Comparison of ENCODE assay signal across 10 mouse cellular contexts in genomic region chr5:53275376-53275775, GRCm38 (mm10). TPM values are rescaled to one million over a fixed set of nuclear protein-coding genes. Genes with fewer than 3 reads are reported as not detected.
DNase-seq lines count a peak whose midpoint lies in the region; ATAC-seq lines count a peak whose summit lies in the region.
"Had no signal": no experiment of that assay in that cellular context is flagged by ENCODE, and none has a peak within 500 bp of the region (broad histone marks: within the 10 kb centered on the region; RNA-seq: fewer than 3 reads in every experiment).

No protein-coding gene starts in this region.

- no peak overlapping the region for H3K4me2 ChIP-seq in embryonic facial prominence, embryonic 11.5 days (ENCODE audit: low read depth, low read length)
- no peak overlapping the region for H3K4me2 ChIP-seq in limb, embryonic 12.5 days
- H3K4me2 ChIP-seq: kidney, embryonic 15.5 days; stomach, embryonic 15.5 days had no signal

- H3K27ac ChIP-seq in embryonic facial prominence, embryonic 11.5 days (replicated peaks; ENCODE audit: low read depth, low read length): no peak overlapping the region
- 0 out of 2 replicates have a peak overlapping the region, but pooled peaks have one; percentile 7 for H3K27ac ChIP-seq in limb, embryonic 12.5 days
- H3K27ac ChIP-seq: stomach, embryonic 15.5 days had no signal

- WGBS in embryonic facial prominence, embryonic 11.5 days: 54% methylated on average over 3 of the region's 3 CpGs
- WGBS in limb, embryonic 12.5 days: 38% methylated on average over 3 of the region's 3 CpGs

- ATAC-seq in embryonic facial prominence, embryonic 11.5 days (replicated peaks; ENCODE audit: insufficient number of reproducible peaks, low FRiP score, low TSS enrichment, low read depth): no peak
- no peak for ATAC-seq in limb, embryonic 12.5 days (ENCODE audit: insufficient number of reproducible peaks, insufficient read depth, low FRiP score, low TSS enrichment, low read depth)
- ATAC-seq in frontal cortex, adult (ENCODE audit: low TSS enrichment): no peak

- H3K4me3 ChIP-seq in embryonic facial prominence, embryonic 11.5 days (ENCODE audit: low read depth, low read length): no peak overlapping the region
- H3K4me3 ChIP-seq in limb, embryonic 12.5 days (replicated peaks): no peak overlapping the region
- H3K4me3 ChIP-seq: kidney, embryonic 15.5 days; stomach, embryonic 15.5 days had no signal

- H3K9ac ChIP-seq in embryonic facial prominence, embryonic 11.5 days (replicated peaks; ENCODE audit: low read length): no peak overlapping the region
- H3K9ac ChIP-seq in limb, embryonic 12.5 days (replicated peaks): no peak overlapping the region
- H3K9ac ChIP-seq: kidney, embryonic 15.5 days; stomach, embryonic 15.5 days had no signal

- H3K4me1 ChIP-seq in embryonic facial prominence, embryonic 11.5 days (ENCODE audit: control insufficient read depth, insufficient read depth, low read length): no peaks in the 10 kb centered on the region; the same call in 1 of the 2 replicates
- peaks cover 44% of the 10 kb centered on the region for H3K4me1 ChIP-seq in limb, embryonic 12.5 days (replicated peaks)
- H3K4me1 ChIP-seq: stomach, embryonic 15.5 days had no signal

- no peaks in the 10 kb centered on the region for H3K9me3 ChIP-seq in embryonic facial prominence, embryonic 11.5 days (replicated peaks; ENCODE audit: control insufficient read depth, low read length)
- H3K9me3 ChIP-seq in limb, embryonic 12.5 days: no peaks in the 10 kb centered on the region
- H3K9me3 ChIP-seq: kidney, embryonic 15.5 days; stomach, embryonic 15.5 days had no signal

- DNase-seq in embryo, embryonic 11 days: peak; percentile 28
- DNase-seq in embryo, embryonic 9.5 days (ENCODE audit: extremely low spot score): no peak
- peak; percentile 60 to 62 for DNase-seq in kidney, postnatal 4 days
- DNase-seq in kidney, adult 18-20 months: no peak
- peak; percentile 30 for DNase-seq in embryonic facial prominence, embryonic 11.5 days (ENCODE audit: low spot score)
- DNase-seq in thymus, adult 18-20 months: no peak

- no peaks in the 10 kb centered on the region for H3K36me3 ChIP-seq in embryonic facial prominence, embryonic 11.5 days (replicated peaks; ENCODE audit: control insufficient read depth, insufficient read depth, low read depth, low read length)
- peaks cover 18% of the 10 kb centered on the region for H3K36me3 ChIP-seq in limb, embryonic 12.5 days
- H3K36me3 ChIP-seq: stomach, embryonic 15.5 days had no signal

- H3K27me3 ChIP-seq in embryonic facial prominence, embryonic 11.5 days (ENCODE audit: control insufficient read depth, insufficient read depth, low read length): no peaks in the 10 kb centered on the region
- no peaks in the 10 kb centered on the region for H3K27me3 ChIP-seq in limb, embryonic 12.5 days
- H3K27me3 ChIP-seq: kidney, embryonic 15.5 days; stomach, embryonic 15.5 days had no signal

RNA-seq across cellular contexts. Expression of gene Smim20, which starts 8.5 kb away (rescaled TPM):
- polyA plus RNA-seq in embryonic facial prominence, embryonic 11.5 days (2014; fragmentation: Nextera tagmentation; extraction: Ambion mirVana): 55.3 and 57.9 TPM in 2 replicates
- polyA plus RNA-seq in limb, embryonic 12.5 days (2016; fragmentation: Nextera tagmentation; extraction: Ambion mirVana): 65.6 and 66.0 TPM in 2 replicates

Comparison
In these comparisons a context has a peak if more than half of its experiments do, and no peak if none do; other contexts are left out.
1. DNase-seq: peak in embryo, embryonic 11 days (single experiment), kidney, postnatal 4 days (2 of 2) and embryonic facial prominence, embryonic 11.5 days (single experiment); none in embryo, embryonic 9.5 days (single experiment), kidney, adult 18-20 months (single experiment) and thymus, adult 18-20 months (0 of 2).